Mouse (Mus musculus) kidney, adult 2 months (tissue): ENCODE measurements around the gene Bhlha15. TPM values are rescaled to one million over a fixed set of nuclear protein-coding genes. Genes with fewer than 3 reads are reported as not detected.

Experiments used
- DNase-seq: peaks from one replicate; pipeline ENCODE4 v3.0.0; 2021
- H3K27ac ChIP-seq: fragments of 200-500 bp; 2 replicates; pipeline ENCODE4 v1.5.1; 2012; ENCODE audit warnings: low read depth, low read length, control low read depth, inconsistent platforms; ENCODE audit not compliant: insufficient read depth
- H3K27me3 ChIP-seq: fragments of 200-500 bp; replicated peaks from 2 replicates; pipeline ENCODE4 v1.6.1; 2012; ENCODE audit warnings: mild to moderate bottlenecking, moderate library complexity, low read length, inconsistent platforms; ENCODE audit not compliant: control insufficient read depth, insufficient read depth
- H3K36me3 ChIP-seq: fragments of 200-500 bp; 2 replicates; pipeline ENCODE4 v1.6.1; 2012; ENCODE audit warnings: mild to moderate bottlenecking, moderate library complexity, low read length, inconsistent platforms; ENCODE audit not compliant: control insufficient read depth, insufficient read depth
- H3K4me1 ChIP-seq: fragments of 200-500 bp; 2 replicates; pipeline ENCODE4 v1.6.1; 2011; ENCODE audit warnings: low read length; ENCODE audit not compliant: control insufficient read depth, insufficient read depth
- H3K4me3 ChIP-seq: fragments of 200-500 bp; 2 replicates; pipeline ENCODE4 v1.5.1; 2011; ENCODE audit warnings: mild to moderate bottlenecking, low read depth, low read length, control low read depth; ENCODE audit not compliant: insufficient read depth
- CTCF ChIP-seq: fragments of 200-500 bp; conservative IDR thresholded peaks from 2 replicates; pipeline ENCODE4 v1.5.1; 2011; ENCODE audit warnings: low read depth, mild to moderate bottlenecking, control low read depth, low read length, moderate library complexity, mixed read lengths; ENCODE audit not compliant: insufficient read depth, insufficient read length
- POLR2A ChIP-seq: fragments of 200-500 bp; IDR thresholded peaks from one replicate; pipeline ENCODE4 v1.6.1; 2011; ENCODE audit warnings: low read depth, low read length, control low read depth
- WGBS: fragments of 180-500 bp; shearing (Covaris S2); methylation state at CpG from one replicate; pipeline ENCODE4 v1.1.7; 2018; 5-methylcytosine and 5-hydroxymethylcytosine counted together
- polyA plus RNA-seq: library from polyadenylated mRNA; depleted of rRNA; stranded (reverse); fragments of >200 nt; gene quantifications from 2 replicates; pipeline ENCODE4 v1.2.3, GENCODE M21; 2012

Bhlha15 gene
- polyA plus RNA-seq, 1 experiment: 0.14 TPM

- Histone ChIP-seq H3K4me3 (no peak overlapping the region), H3K27me3 (no peaks in the 10 kb centered on the region), H3K27ac (no peak overlapping the region), H3K4me1 (no peaks in the 10 kb centered on the region), H3K36me3 (no peaks in the 10 kb centered on the region; the same call in 1 of the 2 replicates)
- no peak for DNase-seq
- WGBS: 85% methylated on average over 7 of the region's 7 CpGs
- TF ChIP-seq POLR2A (no peak), CTCF (no peak)
Observed at GRCm38 (mm10) chr5:144181249-144181648, 8.8 kb upstream of the Bhlha15 start.

- TF ChIP-seq CTCF (no peak), POLR2A (no peak)
- Histone ChIP-seq H3K27me3 (no peaks in the 10 kb centered on the region), H3K27ac (no peak overlapping the region), H3K4me3 (no peak overlapping the region), H3K4me1 (no peaks in the 10 kb centered on the region), H3K36me3 (no peaks in the 10 kb centered on the region; the same call in 1 of the 2 replicates)
- WGBS: 75% methylated on average over 20 of the region's 20 CpGs
- no peak for DNase-seq
Observed at GRCm38 (mm10) chr5:144182542-144183247, 7.4 kb upstream of the Bhlha15 start.

GRCm38 (mm10) chr5:144183248-144183559 lies 6.9 kb upstream of the Bhlha15 start:
- Histone ChIP-seq H3K27me3 (no peaks in the 10 kb centered on the region), H3K4me1 (no peaks in the 10 kb centered on the region), H3K36me3 (no peaks in the 10 kb centered on the region; the same call in 1 of the 2 replicates), H3K4me3 (no peak overlapping the region), H3K27ac (no peak overlapping the region)
- TF ChIP-seq POLR2A (no peak), CTCF (no peak)
- no peak for DNase-seq
- 82% methylated on average over 8 of the region's 8 CpGs for WGBS

- Histone ChIP-seq H3K36me3 (no peaks in the 10 kb centered on the region; the same call in 1 of the 2 replicates), H3K27me3 (no peaks in the 10 kb centered on the region), H3K4me1 (no peaks in the 10 kb centered on the region), H3K27ac (no peak overlapping the region), H3K4me3 (no peak overlapping the region)
- WGBS: 56% methylated on average over 7 of the region's 7 CpGs
- DNase-seq: no peak
- TF ChIP-seq POLR2A: no peak
Observed at GRCm38 (mm10) chr5:144183647-144184335, 6.3 kb upstream of the Bhlha15 start.

GRCm38 (mm10) chr5:144184350-144185045 lies 5.6 kb upstream of the Bhlha15 start:
- Histone ChIP-seq H3K27ac (no peak overlapping the region), H3K4me1 (no peaks in the 10 kb centered on the region), H3K27me3 (no peaks in the 10 kb centered on the region), H3K4me3 (no peak overlapping the region), H3K36me3 (no peaks in the 10 kb centered on the region; the same call in 1 of the 2 replicates)
- WGBS: 76% methylated on average over 21 of the region's 21 CpGs
- TF ChIP-seq CTCF: no peak
- DNase-seq: no peak

GRCm38 (mm10) chr5:144188422-144188821 lies 1.7 kb upstream of the Bhlha15 start:
- TF ChIP-seq CTCF (no peak), POLR2A (no peak)
- Histone ChIP-seq H3K36me3 (no peaks in the 10 kb centered on the region; the same call in 1 of the 2 replicates), H3K4me3 (no peak overlapping the region), H3K27ac (no peak overlapping the region), H3K4me1 (no peaks in the 10 kb centered on the region), H3K27me3 (no peaks in the 10 kb centered on the region)
- WGBS: 77% methylated on average over 6 of the region's 6 CpGs
- DNase-seq: no peak

- no peaks in the 10 kb centered on the region; the same call in 1 of the 2 replicates for H3K36me3 ChIP-seq
- no peaks in the 10 kb centered on the region for H3K4me1 ChIP-seq
- TF ChIP-seq CTCF (no peak), POLR2A (no peak)
- no peak overlapping the region for H3K27ac ChIP-seq
- H3K4me3 ChIP-seq: no peak overlapping the region
- no peak for DNase-seq
- H3K27me3 ChIP-seq: no peaks in the 10 kb centered on the region
- 72% methylated on average over 7 of the region's 7 CpGs for WGBS
Observed at GRCm38 (mm10) chr5:144189327-144189726, 759 bp upstream of the Bhlha15 start.
